Mouse (Mus musculus): ENCODE measurements around the gene Tub. TPM values are rescaled to one million over a fixed set of nuclear protein-coding genes. Genes with fewer than 3 reads are reported as not detected.

The Tub gene
- polyA plus RNA-seq (2017; shearing (Covaris generic)): 2.5 TPM

DNA sequence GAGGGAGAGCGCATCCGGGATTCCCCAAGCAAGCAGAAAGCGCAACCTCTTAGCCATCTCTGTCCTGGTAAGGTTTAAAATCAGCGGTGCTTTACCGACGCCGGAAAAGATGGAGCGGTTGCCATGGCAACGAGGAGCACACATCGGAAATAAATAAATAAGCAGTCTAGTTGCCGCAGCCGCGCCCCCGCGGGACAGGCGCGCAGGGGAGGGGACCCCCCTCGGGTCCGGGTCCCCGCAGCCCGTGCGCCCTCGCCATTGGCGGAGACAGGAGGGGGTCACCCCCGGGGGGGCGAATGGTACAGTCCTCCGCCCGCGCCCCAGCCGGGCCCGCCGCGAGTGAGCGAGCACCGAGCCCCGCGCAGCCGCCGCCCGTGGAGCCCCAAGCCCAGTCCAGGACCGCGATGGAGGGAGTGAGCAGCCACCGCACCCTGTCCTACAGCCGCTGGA, at the start of gene Tub:
Gene Tub, plus strand, starts transcription at position 27 of the 450 bp plus-strand sequence.

DNA sequence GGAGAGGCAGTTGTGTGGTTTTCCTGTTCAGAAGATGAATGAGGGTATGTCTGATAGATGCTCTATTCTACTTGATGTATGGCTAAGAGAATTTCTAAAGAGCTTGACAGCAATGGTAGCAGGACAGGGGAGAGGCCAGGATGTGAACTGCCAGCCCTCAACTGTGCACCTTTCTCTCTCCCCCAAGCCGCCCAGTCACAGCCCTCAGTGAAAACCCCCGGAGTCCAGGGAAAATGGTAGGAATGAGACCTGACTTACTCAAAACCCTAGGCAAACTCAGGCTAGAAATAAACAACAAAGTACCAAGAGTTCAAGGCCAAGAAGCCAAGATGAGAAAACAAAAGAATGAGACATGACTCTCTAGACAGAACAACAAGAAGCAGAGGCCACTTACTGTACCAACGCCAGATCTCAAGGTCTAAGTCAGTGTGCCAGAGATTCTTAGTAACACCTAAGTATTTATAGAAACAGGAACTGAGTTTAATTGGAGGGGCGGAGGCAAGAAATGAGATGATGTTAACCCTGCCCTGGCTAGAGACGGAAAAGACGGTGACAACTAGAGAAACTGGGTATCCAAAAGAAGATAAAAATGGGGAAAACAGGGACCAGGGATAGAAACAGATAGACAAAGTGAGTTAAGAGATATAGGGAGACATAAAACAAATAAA, 20.3 kb upstream of the Tub start, which contains the start of gene Nlrp10:
Gene Nlrp10, minus strand, starts transcription at position 453 of the 668 bp plus-strand sequence.

DNA sequence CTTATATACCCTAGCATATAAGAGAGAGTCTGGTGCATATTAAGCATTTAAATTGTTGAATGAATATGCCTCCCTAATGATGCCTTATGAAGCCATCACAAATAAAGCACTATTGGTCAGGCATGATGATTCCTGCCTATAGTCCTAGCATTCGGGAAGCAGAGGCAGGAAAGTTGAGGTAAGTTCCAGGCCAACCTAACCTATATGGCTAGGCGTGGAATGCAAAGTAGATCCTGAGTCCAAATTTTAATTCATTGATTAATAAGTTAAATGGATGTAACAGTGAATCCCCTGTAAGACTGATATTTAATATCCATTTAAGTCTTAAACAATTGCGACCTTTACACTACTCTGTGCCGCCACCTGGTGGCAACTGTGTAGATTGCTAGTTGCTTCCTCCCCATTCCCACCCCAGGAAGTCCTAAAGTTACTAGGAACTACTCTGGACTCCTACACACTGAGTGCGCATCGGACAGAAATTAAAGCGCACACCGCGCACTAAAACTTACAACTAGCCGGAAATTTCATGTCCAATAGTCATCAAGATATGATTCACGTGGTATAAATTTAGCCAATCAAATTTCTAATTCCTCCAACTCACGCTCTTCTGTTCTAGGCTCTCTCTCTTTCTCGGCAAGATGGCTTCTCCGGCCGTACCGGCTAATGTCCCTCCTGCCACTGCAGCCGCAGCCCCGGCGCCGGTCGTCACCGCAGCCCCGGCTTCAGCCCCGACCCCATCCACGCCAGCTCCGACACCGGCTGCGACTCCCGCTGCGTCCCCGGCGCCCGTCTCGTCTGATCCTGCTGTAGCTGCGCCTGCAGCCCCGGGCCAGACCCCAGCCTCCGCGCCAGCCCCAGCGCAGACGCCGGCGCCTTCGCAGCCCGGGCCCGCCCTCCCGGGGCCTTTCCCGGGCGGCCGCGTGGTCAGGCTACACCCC, 16.1 kb upstream of the Tub start, which contains the start of gene Eif3f:
Gene Eif3f, plus strand, starts transcription at position 624 of the 938 bp plus-strand sequence.

DNA sequence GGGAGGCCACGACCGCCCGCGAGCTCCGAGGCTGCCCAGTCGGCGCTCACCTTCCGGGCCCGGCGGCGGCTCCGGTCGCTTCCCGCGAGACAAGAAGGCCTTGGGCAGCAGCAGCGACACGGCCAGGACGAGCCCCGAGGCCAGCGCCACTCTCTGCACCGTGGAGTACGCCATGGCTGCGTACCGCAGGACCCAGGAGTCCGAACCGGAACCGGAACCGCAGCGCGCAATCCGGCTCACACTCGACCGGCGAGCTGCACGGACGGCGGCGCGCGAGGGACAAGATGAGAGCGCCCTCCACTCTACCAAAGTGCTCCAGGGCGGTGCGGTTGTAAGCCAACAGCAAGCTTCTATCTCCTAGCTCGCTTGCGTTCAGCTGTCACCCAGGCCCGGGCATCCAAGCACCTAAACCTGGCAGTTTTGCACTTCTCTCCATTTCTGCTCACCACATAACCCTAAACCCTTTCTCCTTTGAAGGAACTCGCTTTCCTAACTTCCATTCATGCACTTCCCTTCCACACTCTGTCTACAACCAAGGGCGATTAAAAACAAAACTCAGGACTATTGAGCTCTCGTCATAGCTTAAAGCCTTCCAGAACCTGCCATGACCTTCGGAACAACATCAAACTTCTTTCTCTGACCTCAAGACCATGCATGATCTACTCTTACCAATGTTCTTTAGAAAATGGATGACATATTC, 133.1 kb downstream of the Tub start, which contains the start of gene Ric3:
Gene Ric3, minus strand, starts transcription at position 219 of the 700 bp plus-strand sequence.

Other genes with a start within 250 kb of the Tub start
- not detected for gene Olfr512, start 237.0 kb upstream of the Tub start, polyA plus RNA-seq (2017; shearing (Covaris generic))
- not detected for gene Olfr513, start 199.4 kb upstream of the Tub start, polyA plus RNA-seq (2017; shearing (Covaris generic))
- gene Olfr514, start 124.3 kb upstream of the Tub start, polyA plus RNA-seq (2017; shearing (Covaris generic)): not detected
- not detected for gene Olfr516, start 99.8 kb upstream of the Tub start, polyA plus RNA-seq (2017; shearing (Covaris generic))
- gene Olfr517, start 78.0 kb upstream of the Tub start, polyA plus RNA-seq (2017; shearing (Covaris generic)): not detected
- gene Olfr518, start 65.3 kb upstream of the Tub start, polyA plus RNA-seq (2017; shearing (Covaris generic)): 0.26 TPM
- gene Olfr519, start 55.9 kb upstream of the Tub start, polyA plus RNA-seq (2017; shearing (Covaris generic)): not detected
- gene Nlrp10, start 20.2 kb upstream of the Tub start, polyA plus RNA-seq (2017; shearing (Covaris generic)): 0.22 TPM
- gene Eif3f, start 15.9 kb upstream of the Tub start, polyA plus RNA-seq (2017; shearing (Covaris generic)): 174 TPM
- gene Ric3, start 133.0 kb downstream of the Tub start, polyA plus RNA-seq (2017; shearing (Covaris generic)): 0.34 TPM
- gene Lmo1, start 224.9 kb downstream of the Tub start, polyA plus RNA-seq (2017; shearing (Covaris generic)): not detected

Data from effector memory CD4-positive, alpha-beta T cell, adult 7 months (primary cell).